Mouse (Mus musculus): ENCODE data around the gene Gm45234. TPM values are rescaled to one million over a fixed set of nuclear protein-coding genes. Genes with fewer than 3 reads are reported as not detected.

The Gm45234 gene
- total and polyA plus RNA-seq, 2 experiments from 2014 or later: 0.11 TPM; not detected in 1

DNA sequence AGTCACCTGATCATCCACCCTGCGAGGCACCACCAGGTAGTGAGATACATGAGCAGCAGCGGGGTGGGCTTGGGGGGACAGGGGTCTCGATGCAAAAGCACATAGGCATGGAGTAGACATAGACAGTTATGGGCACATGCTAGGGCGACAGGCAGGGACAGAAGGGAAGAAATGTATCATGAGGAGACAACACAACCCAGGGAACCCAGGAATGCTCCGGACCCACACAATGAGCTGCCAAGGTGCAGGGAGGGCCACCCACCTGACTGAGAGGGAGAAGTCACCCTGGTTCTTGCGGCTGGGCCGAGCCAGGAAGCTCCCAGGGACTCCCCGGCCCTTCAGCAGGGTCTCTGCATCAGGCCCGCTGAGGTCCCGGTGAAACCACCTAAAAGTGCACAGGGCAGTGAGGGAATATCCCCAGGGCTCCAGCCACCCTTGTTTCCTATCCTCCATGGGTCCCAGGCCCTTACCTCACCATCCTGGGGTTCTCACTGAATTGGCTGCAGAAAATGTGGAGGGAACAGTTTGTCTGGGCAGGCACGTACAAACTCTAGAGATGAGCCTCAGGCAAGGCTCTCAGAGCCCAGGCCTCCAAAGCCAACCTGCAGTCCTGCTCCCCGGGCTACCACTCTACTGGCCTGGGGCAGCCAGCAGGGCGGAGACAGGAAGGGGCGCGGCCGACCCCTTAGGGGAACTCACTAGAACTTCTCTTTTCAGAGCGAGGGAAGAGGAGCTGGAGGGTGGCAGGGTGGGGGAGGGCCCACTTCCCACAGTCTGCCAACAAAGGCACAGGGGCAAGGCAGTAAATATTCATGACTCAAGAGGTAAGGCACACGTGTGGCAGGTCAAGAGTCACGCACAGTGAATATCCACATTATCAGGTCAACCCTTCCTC lies 23.1 kb downstream of the Gm45234 start:
- Histone ChIP-seq H3K9ac (no peak overlapping the region), H3K36me3 (ENCODE audit: insufficient read depth) (no peaks in the 10 kb centered on the region), H3K9me3 (ENCODE audit: low read length) (no peaks in the 10 kb centered on the region), H3K4me2 (ENCODE audit: low read depth) (no peak overlapping the region), H3K27ac (ENCODE audit: low read depth, low read length) (no peak overlapping the region), H3K4me3 (ENCODE audit: low read depth, low read length) (no peak overlapping the region), H3K27me3 (ENCODE audit: insufficient read depth, low read length) (no peaks in the 10 kb centered on the region), H3K4me1 (ENCODE audit: insufficient read depth) (no peaks in the 10 kb centered on the region)
- DNase-seq: no peak
- TF ChIP-seq CTCF (IDR thresholded peaks at IDR 0.05; ENCODE audit: low read depth): no peak
- no peak for ATAC-seq
- 55% methylated on average over 19 of the region's 19 CpGs for whole genome bisulfite sequencing

DNA sequence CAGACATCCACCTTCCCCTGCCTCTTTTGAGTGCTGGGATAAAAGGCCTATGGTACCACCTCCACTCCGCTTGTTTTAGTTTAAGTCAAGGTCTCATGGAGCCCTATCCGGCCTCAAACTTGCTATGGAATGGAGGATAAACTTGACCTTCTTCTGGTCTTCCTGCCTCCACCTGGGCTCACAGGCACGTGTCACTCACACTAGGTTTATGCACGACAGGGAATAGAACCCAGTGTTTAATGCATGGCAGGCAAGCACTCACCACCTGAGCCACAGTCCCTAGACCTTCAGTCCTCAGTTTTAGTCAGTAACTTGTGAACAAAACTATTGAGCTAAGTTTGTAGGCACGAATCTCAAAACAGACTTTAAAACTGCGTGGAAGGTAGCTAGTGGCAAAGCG lies 24.8 kb downstream of the Gm45234 start:
- H3K27me3 ChIP-seq (ENCODE audit: insufficient read depth, low read length): no peaks in the 10 kb centered on the region
- DNase-seq: no peak
- ATAC-seq: no peak
- H3K4me3 ChIP-seq (ENCODE audit: low read depth, low read length): no peak overlapping the region
- H3K4me1 ChIP-seq (ENCODE audit: insufficient read depth): no peaks in the 10 kb centered on the region
- no peaks in the 10 kb centered on the region for H3K36me3 ChIP-seq (ENCODE audit: insufficient read depth)
- no peak overlapping the region for H3K9ac ChIP-seq
- no peak overlapping the region for H3K27ac ChIP-seq (ENCODE audit: low read depth, low read length)
- no peaks in the 10 kb centered on the region for H3K9me3 ChIP-seq (ENCODE audit: low read length)
- no peak for TF ChIP-seq CTCF (IDR thresholded peaks at IDR 0.05; ENCODE audit: low read depth)
- H3K4me2 ChIP-seq (ENCODE audit: low read depth): no peak overlapping the region
- 87% methylated on average over 7 of the region's 7 CpGs for whole genome bisulfite sequencing

DNA sequence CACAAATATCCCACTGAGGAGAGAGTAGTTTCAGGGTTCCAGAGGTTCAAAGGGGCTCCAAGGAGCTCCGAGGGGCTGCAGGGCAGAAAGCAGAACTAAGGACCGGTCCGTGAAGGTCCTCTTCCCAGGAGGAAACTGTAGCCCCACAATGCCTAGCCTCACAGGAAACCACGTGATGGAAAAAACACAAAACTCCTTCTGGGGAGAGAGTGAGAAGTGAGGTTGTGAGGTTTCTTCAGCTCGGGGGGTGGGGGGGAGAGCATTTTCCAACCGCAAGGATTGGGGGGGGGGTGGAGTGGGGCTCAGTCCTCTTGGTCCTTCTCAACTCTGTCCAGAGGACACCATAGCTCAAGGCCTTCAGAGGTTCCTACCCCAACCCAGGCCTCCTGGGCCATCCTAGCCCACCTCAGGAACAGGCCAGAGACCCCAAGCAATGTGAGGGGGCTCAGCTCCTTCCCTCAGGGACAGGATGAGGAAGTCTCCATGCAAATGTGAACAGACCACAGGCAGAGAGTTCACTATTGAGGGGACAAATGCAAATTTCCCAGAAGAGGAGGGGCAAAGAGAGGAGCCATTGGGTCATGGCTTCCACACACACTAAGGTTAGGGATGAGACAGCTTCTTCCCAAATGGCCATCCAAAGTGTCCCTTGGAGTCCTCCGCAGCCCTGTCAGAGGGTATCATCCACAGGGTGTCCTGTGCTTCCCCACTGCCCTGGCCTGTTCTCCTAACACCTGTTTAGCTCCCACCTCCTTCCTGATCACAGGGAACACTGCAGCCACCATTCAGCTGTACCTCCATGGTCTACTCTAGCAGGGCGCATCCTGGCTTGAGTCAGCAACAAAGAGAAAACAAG lies 25.7 kb downstream of the Gm45234 start:
- no peaks in the 10 kb centered on the region for H3K4me1 ChIP-seq (ENCODE audit: insufficient read depth)
- ATAC-seq: no peak
- H3K4me3 ChIP-seq (ENCODE audit: low read depth, low read length): no peak overlapping the region
- 92% methylated on average over 8 of the region's 8 CpGs for WGBS
- H3K27me3 ChIP-seq (ENCODE audit: insufficient read depth, low read length): no peaks in the 10 kb centered on the region
- H3K4me2 ChIP-seq (ENCODE audit: low read depth): no peak overlapping the region
- H3K9ac ChIP-seq: no peak overlapping the region
- DNase-seq: no peak
- TF ChIP-seq CTCF (IDR thresholded peaks at IDR 0.05; ENCODE audit: low read depth): no peak
- H3K27ac ChIP-seq (ENCODE audit: low read depth, low read length): no peak overlapping the region
- H3K36me3 ChIP-seq (ENCODE audit: insufficient read depth): no peaks in the 10 kb centered on the region
- H3K9me3 ChIP-seq (ENCODE audit: low read length): no peaks in the 10 kb centered on the region

DNA sequence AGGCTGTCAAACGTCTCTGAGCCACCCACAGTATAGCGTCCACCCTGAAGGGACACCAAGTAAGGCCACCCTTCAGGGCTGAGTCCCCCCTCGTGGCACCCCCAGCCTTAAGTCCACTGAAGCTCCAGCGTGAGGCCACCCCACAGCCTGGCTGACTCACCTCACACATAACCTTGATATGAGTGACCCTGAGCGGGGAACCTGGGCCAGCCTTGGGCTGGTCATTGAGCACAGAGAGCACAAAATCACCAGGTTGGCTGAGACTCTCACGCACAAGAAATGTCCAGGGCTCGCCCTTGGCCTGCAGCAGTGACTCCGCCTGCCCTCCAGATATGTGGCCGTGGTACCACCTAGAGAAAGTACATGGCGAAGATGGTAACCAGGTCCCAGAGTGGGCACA lies 27.2 kb downstream of the Gm45234 start:
- H3K4me1 ChIP-seq (ENCODE audit: insufficient read depth): no peaks in the 10 kb centered on the region

DNA sequence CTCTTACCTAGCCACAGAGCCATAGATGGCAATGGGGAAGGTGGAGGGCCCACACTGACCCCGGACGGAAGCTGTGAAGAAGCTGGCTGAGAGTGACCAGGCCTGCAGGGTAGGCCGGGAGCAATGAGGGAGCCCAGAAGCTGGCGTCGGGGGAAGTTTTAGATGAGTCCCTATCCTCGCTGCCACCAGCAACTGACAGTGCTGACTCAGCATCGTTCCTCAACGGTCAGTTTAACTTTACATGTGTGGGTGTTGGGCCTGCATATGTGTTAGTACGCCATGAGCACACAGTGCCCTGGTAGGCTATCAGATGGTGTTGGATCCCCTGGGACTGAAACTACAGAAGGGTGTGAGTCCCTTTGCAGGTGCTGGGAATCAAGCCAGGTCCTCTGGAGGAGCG lies 31.3 kb downstream of the Gm45234 start:
- ATAC-seq (no peak), DNase-seq (no peak)
- Histone ChIP-seq H3K9ac (no peak overlapping the region), H3K36me3 (ENCODE audit: insufficient read depth) (no peaks in the 10 kb centered on the region), H3K4me1 (ENCODE audit: insufficient read depth) (no peaks in the 10 kb centered on the region), H3K27me3 (ENCODE audit: insufficient read depth, low read length) (no peaks in the 10 kb centered on the region), H3K9me3 (ENCODE audit: low read length) (no peaks in the 10 kb centered on the region), H3K27ac (ENCODE audit: low read depth, low read length) (no peak overlapping the region), H3K4me2 (ENCODE audit: low read depth) (no peak overlapping the region), H3K4me3 (ENCODE audit: low read depth, low read length) (no peak overlapping the region)
- WGBS: 91% methylated on average over 10 of the region's 10 CpGs
- TF ChIP-seq CTCF (IDR thresholded peaks at IDR 0.05; ENCODE audit: low read depth): no peak

More for the DNA sequence above, 27.2 kb downstream of the Gm45234 start:
- ATAC-seq: no peak
- no peak overlapping the region for H3K27ac ChIP-seq (ENCODE audit: low read depth, low read length)
- H3K36me3 ChIP-seq (ENCODE audit: insufficient read depth): no peaks in the 10 kb centered on the region
- no peak overlapping the region for H3K4me3 ChIP-seq (ENCODE audit: low read depth, low read length)
- WGBS: 90% methylated on average over 10 of the region's 10 CpGs
- TF ChIP-seq CTCF (IDR thresholded peaks at IDR 0.05; ENCODE audit: low read depth): no peak
- H3K27me3 ChIP-seq (ENCODE audit: insufficient read depth, low read length): no peaks in the 10 kb centered on the region
- H3K9me3 ChIP-seq (ENCODE audit: low read length): no peaks in the 10 kb centered on the region
- H3K4me2 ChIP-seq (ENCODE audit: low read depth): no peak overlapping the region
- no peak overlapping the region for H3K9ac ChIP-seq
- no peak for DNase-seq

DNA sequence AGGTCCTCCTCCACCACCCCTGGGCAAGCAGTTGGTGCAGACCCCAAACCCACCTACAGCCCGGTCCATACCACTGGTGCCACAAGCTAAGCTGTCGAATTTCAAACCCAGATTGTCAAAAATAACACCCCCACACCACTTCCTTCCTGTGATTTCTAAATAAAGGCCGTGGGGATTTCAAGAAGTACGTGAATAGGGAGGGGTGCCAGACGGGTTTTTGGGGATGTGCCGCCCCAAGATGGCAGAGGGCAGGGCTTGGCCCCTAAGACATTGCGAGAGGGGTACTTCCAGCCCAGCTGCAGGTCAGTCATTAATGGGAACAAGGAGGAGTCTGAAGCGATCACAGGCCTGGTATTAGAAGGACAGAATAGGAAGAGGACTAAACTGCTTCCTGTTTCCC lies 32.3 kb downstream of the Gm45234 start:
- ATAC-seq (no peak), DNase-seq (no peak)
- H3K4me2 ChIP-seq (ENCODE audit: low read depth): no peak overlapping the region
- WGBS: 82% methylated on average over 8 of the region's 8 CpGs
- no peaks in the 10 kb centered on the region for H3K4me1 ChIP-seq (ENCODE audit: insufficient read depth)
- no peaks in the 10 kb centered on the region for H3K27me3 ChIP-seq (ENCODE audit: insufficient read depth, low read length)
- H3K9me3 ChIP-seq (ENCODE audit: low read length): no peaks in the 10 kb centered on the region
- H3K9ac ChIP-seq: no peak overlapping the region
- no peak for TF ChIP-seq CTCF (IDR thresholded peaks at IDR 0.05; ENCODE audit: low read depth)
- no peak overlapping the region for H3K4me3 ChIP-seq (ENCODE audit: low read depth, low read length)
- H3K36me3 ChIP-seq (ENCODE audit: insufficient read depth): no peaks in the 10 kb centered on the region
- no peak overlapping the region for H3K27ac ChIP-seq (ENCODE audit: low read depth, low read length)

Data from forebrain, postnatal 0 days (tissue).